Mouse (Mus musculus): Measurements from ENCODE around the gene Ube2n.

DNA sequence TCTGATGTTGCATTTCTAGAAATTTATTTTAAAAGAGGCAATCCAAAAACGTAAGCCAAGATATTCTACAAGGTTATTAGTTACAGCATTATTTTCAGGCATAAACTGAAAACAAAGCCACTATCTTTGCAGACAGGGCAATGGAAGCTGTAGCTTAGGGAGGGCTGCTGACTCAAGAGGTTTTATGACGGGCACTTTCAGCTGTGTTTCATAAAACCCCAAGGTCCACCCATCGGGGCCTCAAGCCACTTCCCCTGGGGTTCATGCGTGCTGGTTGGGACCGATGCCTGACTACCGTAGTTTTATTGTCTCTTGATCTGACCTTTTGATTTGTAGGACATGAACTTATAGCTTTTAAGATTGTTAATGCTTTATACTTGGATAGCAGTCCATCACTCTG lies 75.3 kb downstream of the Ube2n start:
- no peak for TF ChIP-seq FLI1 (IDR thresholded peaks at IDR 0.05; ENCODE audit: low read length)
- no peak for TF ChIP-seq GATA1 (IDR thresholded peaks at IDR 0.05; ENCODE audit: borderline replicate concordance, low read length)
